In genomic region chr8:110646064-110646463, GRCm38 (mm10) we compare ENCODE assay signal across 9 mouse cellular contexts. TPM values are rescaled to one million over a fixed set of nuclear protein-coding genes. Genes with fewer than 3 reads are reported as not detected.
A peak's percentile ranks its signal among the peaks of the same experiment; 100 is the strongest.
DNase-seq lines count a peak whose midpoint lies in the region; ATAC-seq and TF ChIP-seq lines count a peak whose summit lies in the region.
"Had no signal": no experiment of that assay in that cellular context is flagged by ENCODE, and none has a peak within 500 bp of the region (broad histone marks: within the 10 kb centered on the region; RNA-seq: fewer than 3 reads in every experiment).

No protein-coding gene starts in this region.

- H3K9ac ChIP-seq in hindbrain, embryonic 12.5 days: no peak overlapping the region

- H3K4me2 ChIP-seq in hindbrain, embryonic 12.5 days (replicated peaks): no peak overlapping the region

- no peak for ATAC-seq in hindbrain, embryonic 12.5 days (ENCODE audit: low FRiP score)
- ATAC-seq in frontal cortex, adult (ENCODE audit: low TSS enrichment): peak; percentile 89

- DNase-seq in hindbrain, embryonic 10.5 days (ENCODE audit: low spot score): peak; percentile 58
- peak; percentile 87 to 93 for DNase-seq in cerebellum, adult 2 months
- DNase-seq in heart, postnatal 4 days: peak; percentile 90
- DNase-seq in layer of hippocampus, adult 9-11 months: peak; percentile 45
- DNase-seq in lung, postnatal 36 days: peak; percentile 75
- peak; percentile 41 to 75 for DNase-seq in spleen, postnatal 4 days (ENCODE audit: low spot score in 2 of 2)

- no peak overlapping the region for H3K4me3 ChIP-seq in hindbrain, embryonic 10.5 days
- H3K4me3 ChIP-seq in hindbrain, embryonic 12.5 days: no peak overlapping the region
- no peak overlapping the region for H3K4me3 ChIP-seq in cerebellum, adult 2 months (replicated peaks; ENCODE audit: insufficient read depth, low read depth, low read length)
- H3K4me3 ChIP-seq: megakaryocyte, embryonic 14.5 days had no signal

- no peak for TF ChIP-seq POLR2A in cerebellum, adult 2 months (IDR thresholded peaks at IDR 0.05; ENCODE audit: borderline replicate concordance, insufficient read depth, low read length)

- no peaks in the 10 kb centered on the region for H3K27me3 ChIP-seq in hindbrain, embryonic 10.5 days (ENCODE audit: insufficient read depth, poor library complexity, severe bottlenecking)
- no peaks in the 10 kb centered on the region for H3K27me3 ChIP-seq in hindbrain, embryonic 12.5 days
- H3K27me3 ChIP-seq in cerebellum, adult 2 months (ENCODE audit: control insufficient read depth, insufficient read depth, low read length): no peaks in the 10 kb centered on the region
- H3K27me3 ChIP-seq: megakaryocyte, embryonic 14.5 days had no signal

- no peak overlapping the region for H3K27ac ChIP-seq in hindbrain, embryonic 10.5 days
- H3K27ac ChIP-seq in hindbrain, embryonic 12.5 days: no peak overlapping the region
- no peak overlapping the region for H3K27ac ChIP-seq in cerebellum, adult 2 months (ENCODE audit: insufficient read depth, low read length)

- TF ChIP-seq CTCF in cerebellum, adult 2 months (IDR thresholded peaks at IDR 0.05; ENCODE audit: borderline replicate concordance, insufficient read depth, low read depth, low read length): peak; percentile 98

- no peaks in the 10 kb centered on the region for H3K9me3 ChIP-seq in hindbrain, embryonic 10.5 days
- no peaks in the 10 kb centered on the region for H3K9me3 ChIP-seq in hindbrain, embryonic 12.5 days (replicated peaks)
- H3K9me3 ChIP-seq: megakaryocyte, embryonic 14.5 days had no signal

- H3K4me1 ChIP-seq in hindbrain, embryonic 10.5 days (replicated peaks): no peaks in the 10 kb centered on the region
- H3K4me1 ChIP-seq in hindbrain, embryonic 12.5 days: no peaks in the 10 kb centered on the region
- peaks cover 39% of the 10 kb centered on the region for H3K4me1 ChIP-seq in cerebellum, adult 2 months (ENCODE audit: control insufficient read depth, insufficient read depth, low read length)

- peaks cover 60% of the 10 kb centered on the region for H3K36me3 ChIP-seq in hindbrain, embryonic 10.5 days
- peaks cover 52% of the 10 kb centered on the region for H3K36me3 ChIP-seq in hindbrain, embryonic 12.5 days

- 50% methylated on average over 6 of the region's 6 CpGs for WGBS in hindbrain, embryonic 10.5 days
- 42% methylated on average over 6 of the region's 6 CpGs for WGBS in hindbrain, embryonic 12.5 days
- 7% methylated on average over 6 of the region's 6 CpGs for WGBS in cerebellum, adult 2 months

RNA-seq across cellular contexts. Expression of gene Vac14, which starts 27.7 kb away (rescaled TPM):
- 28.0 and 31.9 TPM in 2 replicates for polyA plus RNA-seq in hindbrain, embryonic 10.5 days (2016; fragmentation: Nextera tagmentation; extraction: Ambion mirVana)
- 29.5 and 29.7 TPM in 2 replicates for polyA plus RNA-seq in hindbrain, embryonic 12.5 days (2016; fragmentation: Nextera tagmentation; extraction: Ambion mirVana)
- polyA plus RNA-seq in cerebellum, adult 2 months (2012; rRNA removed): 37.6 and 39.9 TPM in 2 replicates
- total RNA-seq in heart, postnatal 4 days (2021): 10 to 100 TPM; 26.7 to 28.1 TPM
